Mouse (Mus musculus): ENCODE data around the gene Slc5a3.

Slc5a3 gene

GRCm38 (mm10) chr16:92057852-92058643 is at the start of gene Slc5a3, which contains the start of the genes Mrps6 and Gm49711:
Slc5a3 (plus strand) TSS chr16:92058322.
Mrps6 (plus strand) TSS chr16:92058270.
Gm49711 (plus strand) TSS chr16:92058316.
- peak; percentile 90 for DNase-seq (ENCODE audit: low spot score)

GRCm38 (mm10) chr16:92009586-92009985 is 48.5 kb upstream of the Slc5a3 start:
- no peak for DNase-seq (ENCODE audit: low spot score)

GRCm38 (mm10) chr16:92016792-92017191 is 41.3 kb upstream of the Slc5a3 start:
- no peak for DNase-seq (ENCODE audit: low spot score)

GRCm38 (mm10) chr16:92019141-92020118 is 38.7 kb upstream of the Slc5a3 start:
- no peak for DNase-seq (ENCODE audit: low spot score)

- no peak for DNase-seq (ENCODE audit: low spot score)
These were observed 36.3 kb upstream of the Slc5a3 start for GRCm38 (mm10) chr16:92021656-92022400.

GRCm38 (mm10) chr16:92022494-92023283 is 35.4 kb upstream of the Slc5a3 start:
- DNase-seq (ENCODE audit: low spot score) = no peak

- DNase-seq (ENCODE audit: low spot score) = no peak
These were observed 24.8 kb upstream of the Slc5a3 start for GRCm38 (mm10) chr16:92033286-92033685.

GRCm38 (mm10) chr16:92034676-92035075 is 23.4 kb upstream of the Slc5a3 start:
- DNase-seq (ENCODE audit: low spot score) = no peak

- no peak for DNase-seq (ENCODE audit: low spot score)
These were observed 21.4 kb upstream of the Slc5a3 start for GRCm38 (mm10) chr16:92036701-92037100.

GRCm38 (mm10) chr16:92037891-92038607 is 20.1 kb upstream of the Slc5a3 start:
- DNase-seq (ENCODE audit: low spot score) = no peak

GRCm38 (mm10) chr16:92039421-92039820 is 18.7 kb upstream of the Slc5a3 start:
- no peak for DNase-seq (ENCODE audit: low spot score)

- no peak for DNase-seq (ENCODE audit: low spot score)
These were observed 18.2 kb upstream of the Slc5a3 start for GRCm38 (mm10) chr16:92039966-92040365.

- peak; percentile 41 for DNase-seq (ENCODE audit: low spot score)
These were observed 6.3 kb upstream of the Slc5a3 start for GRCm38 (mm10) chr16:92051777-92052310.

- no peak for DNase-seq (ENCODE audit: low spot score)
These were observed 5.6 kb upstream of the Slc5a3 start for GRCm38 (mm10) chr16:92052569-92052968.

GRCm38 (mm10) chr16:92056711-92057110 is 1.4 kb upstream of the Slc5a3 start:
- no peak for DNase-seq (ENCODE audit: low spot score)

GRCm38 (mm10) chr16:92057456-92057851 is 668 bp upstream of the Slc5a3 start:
- DNase-seq (ENCODE audit: low spot score) = no peak

GRCm38 (mm10) chr16:92058644-92059620 is 810 bp downstream of the Slc5a3 start:
- DNase-seq (ENCODE audit: low spot score) = no peak

GRCm38 (mm10) chr16:92060213-92060612 is 2.1 kb downstream of the Slc5a3 start:
- no peak for DNase-seq (ENCODE audit: low spot score)

GRCm38 (mm10) chr16:92061586-92061985 is 3.5 kb downstream of the Slc5a3 start:
- DNase-seq (ENCODE audit: low spot score) = no peak

All from testis, postnatal 14 days (tissue).